Mouse (Mus musculus) kidney, embryonic 16.5 days (tissue): ENCODE results near the gene Rbms3. TPM values are rescaled to one million over a fixed set of nuclear protein-coding genes. Genes with fewer than 3 reads are reported as not detected.

Source experiments
- ATAC-seq: fragments of 200-750 bp; cut with Nextera tagmentation; 2 replicates; pipeline ENCODE4 v1.8.0; 2017; ENCODE audit warnings: moderate TSS enrichment; ENCODE audit not compliant: low FRiP score, low TSS enrichment
- H3K27ac ChIP-seq: fragments of 300-500 bp; sonication (generic); 2 replicates; pipeline ENCODE4 v1.5.1; 2014; ENCODE audit warnings: low read length
- H3K27me3 ChIP-seq: fragments of 300-500 bp; sonication (generic); 2 replicates; pipeline ENCODE4 v1.6.1; 2014; ENCODE audit warnings: low read length, control low read depth, mixed read lengths; ENCODE audit not compliant: insufficient read depth
- H3K36me3 ChIP-seq: fragments of 300-500 bp; sonication (generic); 2 replicates; pipeline ENCODE4 v1.6.1; 2014; ENCODE audit warnings: low read length, control low read depth, mixed read lengths; ENCODE audit not compliant: insufficient read depth
- H3K4me1 ChIP-seq: fragments of 300-500 bp; sonication (generic); 2 replicates; pipeline ENCODE4 v1.6.1; 2014; ENCODE audit warnings: low read length, control low read depth, mixed read lengths; ENCODE audit not compliant: insufficient read depth
- H3K4me2 ChIP-seq: fragments of 300-500 bp; sonication (generic); replicated peaks from 2 replicates; pipeline ENCODE4 v1.6.1; 2014; ENCODE audit warnings: low read depth, low read length
- H3K4me3 ChIP-seq: fragments of 300-500 bp; sonication (generic); 2 replicates; pipeline ENCODE4 v1.5.1; 2014; ENCODE audit warnings: mild to moderate bottlenecking, low read length
- H3K9ac ChIP-seq: fragments of 300-500 bp; sonication (generic); replicated peaks from 2 replicates; pipeline ENCODE4 v1.6.1; 2014; ENCODE audit warnings: low read length
- H3K9me3 ChIP-seq: fragments of 300-500 bp; sonication (generic); 2 replicates; pipeline ENCODE4 v1.6.1; 2016; ENCODE audit warnings: low read length, control low read depth
- WGBS: fragments of 180-500 bp; shearing (Covaris S2); extraction: QIAGEN DNeasy Blood & Tissue Kit; methylation state at CpG from one replicate; pipeline ENCODE4 v1.1.7; 2014; 5-methylcytosine and 5-hydroxymethylcytosine counted together
- polyA plus RNA-seq: library from polyadenylated mRNA; unstranded; fragments of >200 nt; fragmentation: Nextera tagmentation; extraction: Ambion mirVana; gene quantifications from 2 replicates; pipeline ENCODE4 v1.2.1, GENCODE M21; 2015

The Rbms3 gene
- polyA plus RNA-seq, 1 experiment from 2014 or later, result 81.9 TPM

- Histone ChIP-seq H3K36me3 (no peaks in the 10 kb centered on the region), H3K4me1 (no peaks in the 10 kb centered on the region), H3K27me3 (no peaks in the 10 kb centered on the region), H3K4me2 (no peak overlapping the region), H3K9me3 (no peaks in the 10 kb centered on the region), H3K9ac (no peak overlapping the region), H3K27ac (no peak overlapping the region), H3K4me3 (no peak overlapping the region)
- WGBS, result 80% methylated on average over 2 of the region's 2 CpGs
- ATAC-seq, result no peak
Measured at GRCm38 (mm10) chr9:117529281-117529680, 100.4 kb downstream of the Rbms3 start.

DNA sequence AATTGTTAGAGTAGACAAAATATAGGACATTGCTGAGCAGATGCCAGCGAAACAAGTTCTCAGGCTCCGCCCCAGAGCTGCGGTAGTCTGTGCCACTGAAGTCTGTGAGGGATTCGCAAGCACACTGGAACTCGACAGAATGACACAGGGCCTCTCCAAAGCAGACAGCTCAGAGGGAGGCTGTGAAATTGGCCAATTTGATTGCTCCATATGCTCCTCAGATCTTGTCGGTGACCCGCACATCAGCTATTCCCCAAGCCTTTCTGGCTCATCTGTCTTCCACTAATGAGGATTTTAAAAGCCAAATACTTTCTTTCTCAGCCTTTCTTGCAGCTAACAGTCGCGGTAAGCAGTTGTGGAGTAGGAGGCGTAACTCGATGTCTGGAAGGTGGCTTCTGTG, 120.8 kb downstream of the Rbms3 start:
- Histone ChIP-seq H3K9ac (no peak overlapping the region), H3K36me3 (no peaks in the 10 kb centered on the region), H3K4me1 (no peaks in the 10 kb centered on the region), H3K4me2 (no peak overlapping the region), H3K27me3 (no peaks in the 10 kb centered on the region), H3K27ac (no peak overlapping the region), H3K9me3 (no peaks in the 10 kb centered on the region), H3K4me3 (no peak overlapping the region)
- 49% methylated on average over 11 of the region's 11 CpGs for WGBS
- no peak for ATAC-seq

DNA sequence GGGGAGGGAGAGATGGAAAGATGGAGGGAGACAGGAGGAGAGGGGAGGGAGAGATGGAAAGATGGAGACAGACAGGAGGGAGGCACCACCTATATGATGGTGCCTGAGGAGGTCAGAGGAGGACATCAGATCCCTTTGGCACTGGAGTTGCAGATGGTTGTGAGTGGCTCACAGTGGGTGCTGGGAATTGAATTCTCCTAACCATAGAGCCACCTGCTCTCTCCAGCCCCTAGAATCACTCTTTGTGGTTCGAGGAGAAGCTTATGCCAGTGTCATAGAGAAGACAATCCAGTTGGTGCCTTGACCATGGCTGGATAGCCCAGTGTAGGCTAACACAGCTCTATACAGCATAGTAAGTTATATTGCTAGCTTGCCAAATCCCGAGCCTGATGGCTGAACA, 137.8 kb downstream of the Rbms3 start:
- 71% methylated on average over 2 of the region's 2 CpGs for WGBS
- ATAC-seq, result no peak
- H3K9me3 ChIP-seq, result no peaks in the 10 kb centered on the region
- H3K4me1 ChIP-seq, result no peaks in the 10 kb centered on the region
- no peaks in the 10 kb centered on the region for H3K27me3 ChIP-seq
- no peak overlapping the region for H3K9ac ChIP-seq
- no peak overlapping the region for H3K4me3 ChIP-seq
- H3K4me2 ChIP-seq, result no peak overlapping the region
- no peaks in the 10 kb centered on the region for H3K36me3 ChIP-seq
- H3K27ac ChIP-seq, result no peak overlapping the region

DNA sequence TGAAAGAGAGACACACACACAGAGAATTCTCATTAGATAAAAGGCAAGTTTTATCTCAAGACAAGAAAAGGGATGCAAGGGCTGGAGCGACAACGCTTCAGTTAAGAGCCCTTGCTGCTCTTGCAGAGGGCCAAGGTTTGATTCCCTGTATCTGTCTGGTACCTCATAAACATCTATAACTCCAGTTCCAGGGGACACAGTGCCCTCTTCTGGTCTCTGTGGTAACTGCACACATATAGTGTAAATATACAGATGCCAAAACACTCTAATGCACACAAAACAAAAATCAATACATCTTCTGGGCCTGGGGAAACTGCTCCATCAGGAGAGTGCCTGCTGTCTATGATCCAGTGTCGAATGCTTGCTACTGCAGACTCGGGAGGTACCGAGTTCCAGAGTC, 145.3 kb downstream of the Rbms3 start:
- WGBS, result 89% methylated on average over 5 of the region's 5 CpGs
- Histone ChIP-seq H3K27me3 (no peaks in the 10 kb centered on the region), H3K4me3 (no peak overlapping the region), H3K9ac (no peak overlapping the region), H3K4me1 (no peaks in the 10 kb centered on the region), H3K27ac (no peak overlapping the region), H3K9me3 (no peaks in the 10 kb centered on the region), H3K36me3 (no peaks in the 10 kb centered on the region), H3K4me2 (no peak overlapping the region)
- ATAC-seq, result no peak

GRCm38 (mm10) chr9:117476753-117477152, 153.0 kb downstream of the Rbms3 start:
- H3K36me3 ChIP-seq, result no peaks in the 10 kb centered on the region
- no peaks in the 10 kb centered on the region for H3K27me3 ChIP-seq
- ATAC-seq, result no peak
- H3K4me1 ChIP-seq, result no peaks in the 10 kb centered on the region
- H3K9me3 ChIP-seq, result no peaks in the 10 kb centered on the region
- no peak overlapping the region for H3K4me3 ChIP-seq
- H3K27ac ChIP-seq, result no peak overlapping the region
- no peak overlapping the region for H3K4me2 ChIP-seq
- no peak overlapping the region for H3K9ac ChIP-seq
- WGBS, result 92% methylated on average over 13 of the region's 13 CpGs

DNA sequence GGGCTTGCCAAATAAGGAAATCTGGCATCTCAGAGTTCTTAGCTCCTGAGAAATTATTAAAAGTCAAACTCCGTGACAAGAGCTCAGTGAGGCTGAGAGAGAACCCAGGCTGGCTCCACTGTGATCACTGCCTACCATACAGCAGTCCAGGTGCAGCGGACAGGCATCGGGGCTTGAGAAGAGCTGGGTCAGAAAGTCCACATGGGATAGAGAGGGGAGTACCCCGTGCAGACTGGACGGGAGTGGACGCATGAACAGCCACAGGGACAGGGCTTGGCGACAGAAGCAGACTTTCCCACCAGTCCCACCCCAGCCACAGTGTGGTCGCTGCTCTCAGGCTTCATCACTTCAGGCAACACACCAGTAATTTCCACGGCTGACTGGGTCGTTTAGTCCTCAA, 176.9 kb downstream of the Rbms3 start:
- WGBS, result 33% methylated on average over 10 of the region's 10 CpGs
- peaks cover 21% of the 10 kb centered on the region for H3K4me1 ChIP-seq
- H3K9ac ChIP-seq, result peak overlapping the region; percentile 1; the same call in 1 of the 2 replicates
- no peaks in the 10 kb centered on the region for H3K9me3 ChIP-seq
- H3K36me3 ChIP-seq, result no peaks in the 10 kb centered on the region
- peak overlapping the region; percentile 81 for H3K27ac ChIP-seq
- no peak overlapping the region for H3K4me3 ChIP-seq
- no peaks in the 10 kb centered on the region for H3K27me3 ChIP-seq
- ATAC-seq, result peak; percentile 97
- H3K4me2 ChIP-seq, result peak overlapping the region; percentile 35

- H3K27ac ChIP-seq, result no peak overlapping the region
- no peak for ATAC-seq
Measured at GRCm38 (mm10) chr9:117442611-117443010, 187.1 kb downstream of the Rbms3 start.

DNA sequence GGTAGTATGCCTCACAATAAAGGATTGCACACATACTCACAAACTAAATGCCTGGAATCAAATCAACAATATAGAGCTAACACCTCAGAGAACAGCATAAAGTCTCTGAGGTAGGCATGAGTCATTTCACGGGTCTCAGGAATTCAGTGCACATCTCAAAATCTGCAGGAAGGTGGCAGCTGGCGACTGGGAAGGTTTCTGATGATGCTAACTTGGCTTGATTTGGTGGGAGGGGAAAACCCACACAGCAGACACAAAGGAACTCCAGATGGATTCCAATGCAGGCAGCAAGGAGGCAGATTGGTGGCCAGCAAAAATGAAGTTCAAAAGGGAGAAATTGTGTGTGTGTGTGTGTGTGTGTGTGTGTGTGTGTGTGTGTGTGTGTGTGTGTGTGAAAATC, 193.9 kb downstream of the Rbms3 start:
- whole genome bisulfite sequencing, result 73% methylated on average over 2 of the region's 2 CpGs
- Histone ChIP-seq H3K27ac (no peak overlapping the region), H3K4me3 (no peak overlapping the region)

More at GRCm38 (mm10) chr9:117442611-117443010, 187.1 kb downstream of the Rbms3 start:
- H3K27me3 ChIP-seq, result no peaks in the 10 kb centered on the region
- no peaks in the 10 kb centered on the region for H3K4me1 ChIP-seq
- no peak overlapping the region for H3K9ac ChIP-seq
- no peak overlapping the region for H3K4me2 ChIP-seq
- H3K9me3 ChIP-seq, result no peaks in the 10 kb centered on the region
- H3K36me3 ChIP-seq, result no peaks in the 10 kb centered on the region
- 56% methylated on average over 7 of the region's 7 CpGs for WGBS
- no peak overlapping the region for H3K4me3 ChIP-seq

GRCm38 (mm10) chr9:117430670-117431069, 199.0 kb downstream of the Rbms3 start:
- Histone ChIP-seq H3K4me2 (no peak overlapping the region), H3K4me1 (no peaks in the 10 kb centered on the region), H3K27ac (no peak overlapping the region), H3K36me3 (no peaks in the 10 kb centered on the region), H3K9me3 (peaks cover 5% of the 10 kb centered on the region), H3K27me3 (no peaks in the 10 kb centered on the region), H3K4me3 (no peak overlapping the region), H3K9ac (no peak overlapping the region)
- WGBS, result 89% methylated on average over 2 of the region's 2 CpGs
- ATAC-seq, result no peak

More for the DNA sequence above, 193.9 kb downstream of the Rbms3 start:
- H3K9me3 ChIP-seq, result peaks cover 5% of the 10 kb centered on the region
- H3K4me1 ChIP-seq, result no peaks in the 10 kb centered on the region
- H3K4me2 ChIP-seq, result no peak overlapping the region
- no peak for ATAC-seq
- no peak overlapping the region for H3K9ac ChIP-seq
- no peaks in the 10 kb centered on the region for H3K27me3 ChIP-seq
- H3K36me3 ChIP-seq, result no peaks in the 10 kb centered on the region

GRCm38 (mm10) chr9:117429217-117430105, 200.3 kb downstream of the Rbms3 start:
- H3K36me3 ChIP-seq, result no peaks in the 10 kb centered on the region
- peak; percentile 81 for ATAC-seq
- no peak overlapping the region for H3K4me3 ChIP-seq
- H3K4me1 ChIP-seq, result no peaks in the 10 kb centered on the region
- no peaks in the 10 kb centered on the region for H3K27me3 ChIP-seq
- H3K9ac ChIP-seq, result no peak overlapping the region
- peak overlapping the region; percentile 40; the same call in 1 of the 2 replicates for H3K27ac ChIP-seq
- no peaks in the 10 kb centered on the region for H3K9me3 ChIP-seq
- WGBS, result 62% methylated on average over 7 of the region's 7 CpGs
- no peak overlapping the region for H3K4me2 ChIP-seq
